ENCODE assay signal across 9 mouse cellular contexts in genomic region chr9:14866957-14867356, GRCm38 (mm10). TPM values are rescaled to one million over a fixed set of nuclear protein-coding genes. Genes with fewer than 3 reads are reported as not detected.
DNase-seq lines count a peak whose midpoint lies in the region; ATAC-seq and TF ChIP-seq lines count a peak whose summit lies in the region.
"Had no signal": no experiment of that assay in that cellular context is flagged by ENCODE, and none has a peak within 500 bp of the region (broad histone marks: within the 10 kb centered on the region; RNA-seq: fewer than 3 reads in every experiment).

No protein-coding gene starts in this region.

- no peaks in the 10 kb centered on the region for H3K36me3 ChIP-seq in kidney, adult 2 months (ENCODE audit: control insufficient read depth, insufficient read depth, low read length)
- H3K36me3 ChIP-seq in forebrain, embryonic 16.5 days (ENCODE audit: control insufficient read depth, insufficient read depth) = no peaks in the 10 kb centered on the region
- H3K36me3 ChIP-seq: liver, embryonic 15.5 days had no signal

- 29% methylated on average over 7 of the region's 7 CpGs for WGBS in kidney, adult 2 months
- 31% methylated on average over 7 of the region's 7 CpGs for WGBS in forebrain, embryonic 16.5 days

- no peak overlapping the region for H3K9ac ChIP-seq in forebrain, embryonic 16.5 days (replicated peaks; ENCODE audit: low read depth, low read length)
- H3K9ac ChIP-seq: liver, embryonic 15.5 days had no signal

- peak; percentile 70 for ATAC-seq in forebrain, embryonic 16.5 days
- ATAC-seq in erythroid progenitor cell, adult 5-6 weeks (replicated peaks; ENCODE audit: low FRiP score, poor library complexity, severe bottlenecking) = no peak

- no peaks in the 10 kb centered on the region for H3K9me3 ChIP-seq in forebrain, embryonic 16.5 days (ENCODE audit: control insufficient read depth, low read length)
- H3K9me3 ChIP-seq: liver, embryonic 15.5 days had no signal

- DNase-seq in kidney, adult 2 months = peak; percentile 12
- DNase-seq in kidney, adult 9 months = no peak
- DNase-seq in adrenal gland, adult 18-20 months (ENCODE audit: low spot score in 2 of 2) = peak; percentile 28 to 48
- peak; percentile 12 to 65 for DNase-seq in kidney, postnatal 36 days
- DNase-seq in lung, postnatal 14 days = peak; percentile 67
- DNase-seq in right cerebral cortex, postnatal 10 days (ENCODE audit: low spot score in 2 of 2) = peak; percentile 53 to 74

- no peaks in the 10 kb centered on the region for H3K27me3 ChIP-seq in kidney, adult 2 months (replicated peaks; ENCODE audit: control insufficient read depth, insufficient read depth, low read length)
- H3K27me3 ChIP-seq in forebrain, embryonic 16.5 days (replicated peaks; ENCODE audit: control insufficient read depth, insufficient read depth, low read length) = no peaks in the 10 kb centered on the region

- H3K4me1 ChIP-seq in kidney, adult 2 months (ENCODE audit: control insufficient read depth, insufficient read depth, low read length) = no peaks in the 10 kb centered on the region
- H3K4me1 ChIP-seq in forebrain, embryonic 16.5 days (replicated peaks; ENCODE audit: control insufficient read depth, insufficient read depth, low read length) = no peaks in the 10 kb centered on the region
- H3K4me1 ChIP-seq: liver, embryonic 15.5 days had no signal

- TF ChIP-seq CTCF in kidney, adult 2 months (conservative IDR thresholded peaks at IDR 0.05; ENCODE audit: insufficient read depth, insufficient read length, low read depth, low read length) = peak; percentile 49

- H3K4me2 ChIP-seq in forebrain, embryonic 16.5 days (ENCODE audit: low read length) = no peak overlapping the region
- H3K4me2 ChIP-seq: liver, embryonic 15.5 days had no signal

- no peak overlapping the region for H3K27ac ChIP-seq in kidney, adult 2 months (ENCODE audit: insufficient read depth, low read depth, low read length)
- H3K27ac ChIP-seq in forebrain, embryonic 16.5 days (ENCODE audit: low read length) = no peak overlapping the region
- H3K27ac ChIP-seq: liver, embryonic 15.5 days had no signal

- no peak for TF ChIP-seq POLR2A in kidney, adult 2 months (IDR thresholded peaks at IDR 0.05; ENCODE audit: low read depth, low read length)

- no peak overlapping the region for H3K4me3 ChIP-seq in kidney, adult 2 months (ENCODE audit: insufficient read depth, low read depth, low read length)
- no peak overlapping the region for H3K4me3 ChIP-seq in forebrain, embryonic 16.5 days (replicated peaks; ENCODE audit: low read length)
- H3K4me3 ChIP-seq: liver, embryonic 15.5 days had no signal

RNA-seq across cellular contexts. Expression of gene Gpr83, which starts 6.9 kb away (rescaled TPM):
- 0.11 and 0.30 TPM in 2 replicates for polyA plus RNA-seq in kidney, adult 2 months (2012; rRNA removed)
- not detected for total RNA-seq in adrenal gland, adult 18-20 months (2021)
- 1.4 and 2.0 TPM in 2 replicates for polyA plus RNA-seq in forebrain, embryonic 16.5 days (2015; fragmentation: Nextera tagmentation; extraction: Ambion mirVana)
- total RNA-seq in erythroid progenitor cell, adult 5-6 weeks (2015; ENCODE audit: low replicate concordance) = not detected in 2 replicates
- 0.64 TPM in 1 of 2 replicates, not detected in the other for total RNA-seq in erythroid progenitor cell, adult 5-6 weeks (2017; ENCODE audit: low replicate concordance)

RNA-seq across cellular contexts. Expression of gene Izumo1r, which starts 36.8 kb away (rescaled TPM):
- 0.14 and 2.8 TPM in 2 replicates for polyA plus RNA-seq in kidney, adult 2 months (2012; rRNA removed)
- not detected for total RNA-seq in adrenal gland, adult 18-20 months (2021)
- polyA plus RNA-seq in forebrain, embryonic 16.5 days (2015; fragmentation: Nextera tagmentation; extraction: Ambion mirVana) = not detected in 2 replicates
- 2.5 TPM in 1 of 2 replicates, not detected in the other for total RNA-seq in erythroid progenitor cell, adult 5-6 weeks (2015; ENCODE audit: low replicate concordance)
- total RNA-seq in erythroid progenitor cell, adult 5-6 weeks (2017; ENCODE audit: low replicate concordance) = 7.1 TPM in 1 of 2 replicates, not detected in the other
- polyA plus RNA-seq: liver, embryonic 15.5 days had no signal
